Mouse (Mus musculus) lung, postnatal 0 days (tissue): ENCODE measurements around the gene Slc9c1.
A peak's percentile ranks its signal among the peaks of the same experiment; 100 is the strongest.

Experiments used
- CTCF ChIP-seq: IDR thresholded peaks from 2 replicates; pipeline ENCODE4 v1.5.1; 2016; ENCODE audit warnings: antibody characterized with exemption, mild to moderate bottlenecking
- EP300 ChIP-seq: IDR thresholded peaks from 2 replicates; pipeline ENCODE4 v1.6.1; 2016; ENCODE audit warnings: antibody characterized with exemption, mild to moderate bottlenecking, control low read depth

GRCm38 (mm10) chr16:45608481-45608954 is 73.4 kb downstream of the Slc9c1 start:
- TF ChIP-seq CTCF = peak; percentile 90
- 0 out of 2 replicates have a peak, but pooled peaks have one; percentile 34 for TF ChIP-seq EP300
